Mouse (Mus musculus) embryonic facial prominence, embryonic 15.5 days (tissue): Measurements from ENCODE around the gene Olfr750. TPM values are rescaled to one million over a fixed set of nuclear protein-coding genes. Genes with fewer than 3 reads are reported as not detected.
"Not testable (repeated sequence)": the region's sequence is repeated elsewhere in the genome, so short reads cannot be mapped to it uniquely, and the experiment has no call there.

ENCODE experiments used
- ATAC-seq: fragments of 200-750 bp; cut with Nextera tagmentation; 2 replicates; pipeline ENCODE4 v1.8.0; 2017; ENCODE audit warnings: low read depth, moderate TSS enrichment; ENCODE audit not compliant: insufficient number of reproducible peaks, low FRiP score, low TSS enrichment
- H3K27ac ChIP-seq: fragments of 300-500 bp; sonication (generic); replicated peaks from 2 replicates; pipeline ENCODE4 v1.5.1; 2015; ENCODE audit warnings: mild to moderate bottlenecking, inconsistent platforms
- H3K27me3 ChIP-seq: fragments of 300-500 bp; sonication (generic); 2 replicates; pipeline ENCODE4 v1.6.1; 2015; ENCODE audit warnings: inconsistent platforms
- H3K36me3 ChIP-seq: fragments of 300-500 bp; sonication (generic); 2 replicates; pipeline ENCODE4 v1.6.1; 2015; ENCODE audit warnings: mild to moderate bottlenecking, inconsistent platforms
- H3K4me1 ChIP-seq: fragments of 300-500 bp; sonication (generic); 2 replicates; pipeline ENCODE4 v1.6.1; 2015; ENCODE audit warnings: inconsistent platforms
- H3K4me2 ChIP-seq: fragments of 300-500 bp; sonication (generic); replicated peaks from 2 replicates; pipeline ENCODE4 v1.6.1; 2015; ENCODE audit warnings: mild to moderate bottlenecking, inconsistent platforms
- H3K4me3 ChIP-seq: fragments of 300-500 bp; sonication (generic); replicated peaks from 2 replicates; pipeline ENCODE4 v1.5.1; 2015; ENCODE audit warnings: mild to moderate bottlenecking, inconsistent platforms
- H3K9ac ChIP-seq: fragments of 300-500 bp; sonication (generic); 2 replicates; pipeline ENCODE4 v1.6.1; 2015; ENCODE audit warnings: inconsistent platforms
- H3K9me3 ChIP-seq: fragments of 300-500 bp; sonication (generic); replicated peaks from 2 replicates; pipeline ENCODE4 v1.6.1; 2016; ENCODE audit warnings: inconsistent platforms
- WGBS: fragments of 180-500 bp; shearing (Covaris S2); methylation state at CpG from one replicate; pipeline ENCODE4 v1.1.7; 2015; 5-methylcytosine and 5-hydroxymethylcytosine counted together
- polyA plus RNA-seq: library from polyadenylated mRNA; unstranded; fragments of >200 nt; fragmentation: Nextera tagmentation; extraction: Ambion mirVana; gene quantifications from 2 replicates; pipeline ENCODE4 v1.2.1, GENCODE M21; 2015

Gene Olfr750
- not detected in 2 replicates for polyA plus RNA-seq

DNA sequence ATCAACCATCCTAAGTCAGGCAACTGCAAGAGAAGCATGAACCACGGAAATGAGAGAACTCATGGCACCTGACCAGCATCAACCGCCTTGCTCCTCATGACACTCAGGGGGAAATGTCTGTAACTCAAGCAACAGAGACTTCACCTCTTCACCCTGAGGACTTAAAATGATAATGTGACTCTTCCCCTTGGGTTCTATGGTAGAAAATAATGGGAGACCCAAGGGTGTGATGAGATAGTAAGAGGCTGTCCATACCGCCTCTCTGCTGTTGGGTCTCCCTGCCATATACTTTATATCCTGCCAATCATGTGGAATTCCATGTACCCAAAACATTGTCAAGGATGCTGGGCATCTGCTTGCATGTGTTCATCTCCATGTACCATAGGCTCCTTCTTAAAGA, at the start of gene Olfr750:
TSS of gene Olfr750 (minus strand) at position 101 of the 400 bp plus-strand sequence.
- ATAC-seq, result no peak
- H3K4me2 ChIP-seq, result no peak within 1 kb of the TSS
- no peaks in the 10 kb centered on the region for H3K4me1 ChIP-seq
- no peak within 1 kb of the TSS for H3K27ac ChIP-seq
- H3K27me3 ChIP-seq, result no peaks in the 10 kb centered on the region
- no peaks in the 10 kb centered on the region for H3K36me3 ChIP-seq
- no peaks in the 10 kb centered on the region for H3K9me3 ChIP-seq
- no peak within 1 kb of the TSS for H3K4me3 ChIP-seq
- H3K9ac ChIP-seq, result no peak within 1 kb of the TSS
- 87% methylated on average over 3 of the region's 3 CpGs for WGBS

DNA sequence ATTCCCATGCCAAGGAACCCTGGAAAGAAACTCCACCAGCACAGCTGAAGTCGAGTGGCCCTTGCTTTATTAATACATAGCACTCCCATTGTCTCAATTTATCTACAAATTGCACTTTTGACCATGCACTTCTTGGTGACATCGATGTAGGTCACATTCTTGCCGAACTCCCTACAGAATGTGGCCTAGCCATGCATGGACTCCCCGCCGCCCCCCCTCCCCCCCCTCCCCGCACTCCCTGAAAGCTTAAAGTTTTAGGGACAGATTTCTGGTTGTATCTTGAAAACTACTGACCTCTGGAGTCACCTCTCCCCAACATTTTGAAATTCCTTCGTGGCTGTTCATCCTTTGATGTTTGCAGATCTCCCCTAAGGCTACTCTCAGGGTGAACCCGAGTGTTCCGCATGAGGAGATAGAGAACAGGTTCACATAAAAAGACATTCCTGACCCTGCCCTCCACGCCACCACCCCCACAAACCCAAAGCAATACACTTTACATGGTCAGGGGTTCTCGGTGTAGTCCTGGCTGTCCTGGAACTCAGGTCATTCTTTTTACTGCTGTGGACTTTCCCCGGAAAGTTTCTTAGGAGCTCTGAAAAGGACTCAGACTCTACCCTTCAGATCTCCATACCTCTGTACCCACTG, 39.8 kb upstream of the Olfr750 start, which contains the start of gene Eddm3b:
TSS of gene Eddm3b (plus strand) at position 511 of the 645 bp plus-strand sequence.
- Histone ChIP-seq H3K36me3 (no peaks in the 10 kb centered on the region), H3K27me3 (no peaks in the 10 kb centered on the region)

DNA sequence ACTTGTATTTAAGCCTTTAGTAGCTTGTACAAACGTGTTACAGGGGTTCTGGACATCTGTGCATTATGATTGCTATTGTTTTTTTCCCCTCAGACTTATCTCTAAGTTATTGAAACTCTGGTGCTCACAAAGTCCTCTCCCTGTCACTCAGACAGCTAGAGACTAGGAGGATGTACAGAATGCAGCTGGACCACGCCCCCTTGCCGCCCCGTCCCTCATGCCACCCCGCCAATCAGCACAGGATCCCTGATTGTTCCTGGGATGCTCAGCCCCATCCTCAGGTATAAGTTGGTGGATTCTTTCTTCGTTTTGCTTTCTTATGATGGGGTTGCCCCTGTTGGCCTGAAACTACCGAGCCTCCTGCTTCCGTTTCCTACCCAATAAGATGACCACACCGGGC, 39.2 kb upstream of the Olfr750 start:
- Histone ChIP-seq H3K9me3 (no peaks in the 10 kb centered on the region), H3K4me1 (no peaks in the 10 kb centered on the region), H3K9ac (no peak overlapping the region), H3K27ac (no peak overlapping the region), H3K4me3 (no peak overlapping the region), H3K4me2 (no peak overlapping the region), H3K27me3 (no peaks in the 10 kb centered on the region), H3K36me3 (no peaks in the 10 kb centered on the region)
- 28% methylated on average over 9 of the region's 9 CpGs for WGBS
- ATAC-seq, result no peak

More for the DNA sequence above, 39.8 kb upstream of the Olfr750 start, which contains the start of gene Eddm3b:
- Histone ChIP-seq H3K9ac (no peak within 1 kb of the TSS), H3K27ac (no peak within 1 kb of the TSS), H3K4me3 (no peak within 1 kb of the TSS), H3K4me1 (no peaks in the 10 kb centered on the region), H3K9me3 (no peaks in the 10 kb centered on the region), H3K4me2 (no peak within 1 kb of the TSS)
- 32% methylated on average over 12 of the region's 12 CpGs for WGBS
- no peak for ATAC-seq

DNA sequence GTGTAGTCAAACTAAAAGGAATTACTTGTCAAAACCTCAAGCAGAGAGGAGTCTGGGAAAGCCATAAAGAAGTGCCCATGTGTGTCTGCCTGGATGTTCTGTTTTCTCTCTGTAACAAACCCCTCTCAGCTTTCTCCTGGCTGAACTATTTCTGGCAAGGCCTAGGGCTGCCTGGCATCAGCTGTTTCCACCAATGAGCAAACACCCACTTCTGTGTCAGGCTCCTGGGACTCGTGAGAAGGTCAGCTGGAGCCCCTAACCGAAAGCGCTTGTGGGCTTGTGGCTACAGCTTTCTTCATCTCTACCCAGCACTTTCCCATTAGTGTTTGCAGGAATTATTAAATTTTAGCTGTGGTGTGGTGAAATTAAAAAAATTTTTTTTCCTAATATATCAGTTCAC, 37.7 kb upstream of the Olfr750 start:
- WGBS, result 54% methylated on average over 3 of the region's 3 CpGs
- no peak for ATAC-seq
- H3K9ac ChIP-seq, result no peak overlapping the region
- no peak overlapping the region for H3K27ac ChIP-seq
- H3K9me3 ChIP-seq, result no peaks in the 10 kb centered on the region
- H3K4me2 ChIP-seq, result no peak overlapping the region
- no peaks in the 10 kb centered on the region for H3K36me3 ChIP-seq
- no peak overlapping the region for H3K4me3 ChIP-seq
- H3K27me3 ChIP-seq, result no peaks in the 10 kb centered on the region
- H3K4me1 ChIP-seq, result no peaks in the 10 kb centered on the region

DNA sequence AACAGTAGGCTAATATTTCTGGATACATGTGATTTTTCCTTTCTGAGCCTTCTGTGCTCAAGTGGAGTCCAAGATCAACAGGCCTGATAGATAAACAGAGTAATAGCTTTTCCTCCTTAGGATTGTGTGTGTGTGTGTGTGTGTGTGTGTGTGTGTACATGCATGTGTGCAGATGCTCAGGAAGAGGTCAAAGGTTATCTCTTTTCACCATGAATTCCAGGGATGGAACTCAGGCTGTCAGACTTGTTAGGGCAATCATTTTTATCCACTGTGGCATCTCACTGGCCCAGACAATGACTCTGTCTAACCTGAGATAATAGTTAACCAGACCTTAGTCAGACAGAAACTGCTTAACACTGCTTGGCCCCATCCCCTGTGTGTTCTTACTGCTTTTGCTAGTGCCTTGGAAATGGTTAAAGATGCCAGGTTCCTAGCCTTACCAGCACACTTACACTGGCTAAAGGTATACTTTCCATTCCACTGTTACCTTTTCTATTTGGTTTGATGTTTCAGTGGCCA, 32.3 kb upstream of the Olfr750 start:
- Histone ChIP-seq H3K4me2 (no peak overlapping the region), H3K4me3 (no peak overlapping the region), H3K4me1 (no peaks in the 10 kb centered on the region), H3K9ac (no peak overlapping the region), H3K27ac (no peak overlapping the region), H3K27me3 (no peaks in the 10 kb centered on the region), H3K9me3 (no peaks in the 10 kb centered on the region), H3K36me3 (no peaks in the 10 kb centered on the region)
- no peak for ATAC-seq

DNA sequence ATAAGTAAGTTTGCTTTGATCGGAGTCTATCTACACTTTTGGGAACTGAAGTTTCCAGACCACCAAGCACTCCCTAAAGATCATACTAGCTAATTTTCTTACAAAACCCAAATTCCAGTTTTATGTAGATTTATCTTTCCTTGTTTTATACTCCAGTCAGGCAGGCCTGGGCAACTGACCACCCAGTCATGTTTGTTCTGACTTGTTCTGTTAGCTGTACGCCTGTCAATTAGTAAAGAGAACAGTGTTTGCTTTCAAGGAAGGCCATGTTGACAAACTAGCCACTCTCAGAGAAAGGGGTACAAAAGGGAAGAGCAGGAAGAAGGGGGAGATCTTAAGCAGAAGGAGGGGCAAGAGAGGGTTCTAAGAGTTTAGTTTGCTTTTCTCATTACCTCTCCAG, 30.1 kb upstream of the Olfr750 start:
- Histone ChIP-seq H3K9ac (no peak overlapping the region), H3K36me3 (no peaks in the 10 kb centered on the region), H3K4me1 (no peaks in the 10 kb centered on the region), H3K27ac (no peak overlapping the region), H3K27me3 (no peaks in the 10 kb centered on the region), H3K9me3 (no peaks in the 10 kb centered on the region), H3K4me2 (no peak overlapping the region), H3K4me3 (no peak overlapping the region)
- 83% methylated on average over 2 of the region's 2 CpGs for WGBS
- no peak for ATAC-seq

DNA sequence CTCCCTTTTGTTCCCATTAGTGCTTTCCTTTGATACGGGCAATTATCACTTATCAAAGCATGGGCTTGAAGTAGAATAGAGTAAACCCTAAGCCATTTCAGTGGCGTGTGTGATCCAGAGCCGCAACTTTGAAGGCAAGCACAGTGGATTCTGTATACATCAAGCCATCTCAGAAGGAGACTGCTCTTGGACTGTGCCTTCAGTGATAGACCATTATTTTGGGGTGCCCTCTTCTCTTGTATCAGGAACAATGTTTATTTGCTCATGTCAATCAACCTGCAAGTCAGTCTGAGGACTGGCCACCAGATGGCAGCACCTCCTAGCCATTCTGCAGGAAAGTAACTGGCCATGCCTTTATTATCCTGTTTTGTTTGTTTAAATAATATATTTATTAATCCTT, 29.0 kb upstream of the Olfr750 start:
- Histone ChIP-seq H3K4me2 (no peak overlapping the region), H3K9ac (no peak overlapping the region), H3K4me3 (no peak overlapping the region), H3K9me3 (no peaks in the 10 kb centered on the region), H3K36me3 (no peaks in the 10 kb centered on the region), H3K4me1 (no peaks in the 10 kb centered on the region), H3K27me3 (no peaks in the 10 kb centered on the region), H3K27ac (no peak overlapping the region)
- no peak for ATAC-seq
- WGBS, result 63% methylated on average over 3 of the region's 3 CpGs

DNA sequence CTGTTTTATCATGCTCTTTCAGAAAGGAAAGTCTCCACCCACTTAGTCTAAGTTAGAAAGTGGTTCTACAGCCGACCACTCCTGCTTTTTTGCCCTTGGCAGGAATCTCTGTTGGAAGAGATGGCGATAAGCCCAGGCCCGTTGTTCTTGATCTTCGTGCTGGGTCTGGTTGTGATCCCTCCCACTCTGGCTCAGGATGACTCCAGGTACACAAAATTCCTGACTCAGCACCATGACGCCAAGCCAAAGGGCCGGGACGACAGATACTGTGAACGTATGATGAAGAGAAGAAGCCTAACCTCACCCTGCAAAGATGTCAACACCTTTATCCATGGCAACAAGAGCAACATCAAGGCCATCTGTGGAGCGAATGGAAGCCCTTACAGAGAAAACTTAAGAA, 27.0 kb upstream of the Olfr750 start:
- no peak for ATAC-seq
- Histone ChIP-seq H3K9ac (no peak overlapping the region), H3K4me2 (no peak overlapping the region), H3K36me3 (no peaks in the 10 kb centered on the region), H3K9me3 (no peaks in the 10 kb centered on the region), H3K27me3 (no peaks in the 10 kb centered on the region), H3K4me3 (no peak overlapping the region), H3K4me1 (no peaks in the 10 kb centered on the region), H3K27ac (no peak overlapping the region)
- WGBS, result 59% methylated on average over 9 of the region's 9 CpGs

DNA sequence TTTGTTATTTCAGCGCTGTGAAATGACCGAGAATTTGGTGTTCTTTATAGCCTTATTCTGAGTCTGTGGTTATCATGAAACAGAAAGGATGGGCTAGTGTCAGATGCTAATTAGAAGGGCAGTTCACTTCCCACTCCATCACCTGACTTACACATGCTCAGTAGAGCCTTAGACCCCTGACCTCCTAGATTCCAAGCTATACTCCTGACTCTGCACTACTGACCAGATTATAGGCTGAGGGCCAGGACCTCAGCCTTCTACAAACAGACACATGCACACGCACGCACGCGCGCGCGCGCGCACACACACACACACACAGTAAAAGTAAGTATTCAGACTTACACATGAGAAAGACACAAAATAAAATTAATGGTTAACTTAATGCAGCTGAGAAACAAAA, 24.7 kb upstream of the Olfr750 start:
- 91% methylated on average over 11 of the region's 11 CpGs for WGBS
- H3K4me3 ChIP-seq, result no peak overlapping the region
- H3K9me3 ChIP-seq, result no peaks in the 10 kb centered on the region
- no peak for ATAC-seq
- H3K27ac ChIP-seq, result no peak overlapping the region
- 0 out of 2 replicates have a peak, but pooled peaks cover 3% of the 10 kb centered on the region for H3K4me1 ChIP-seq
- no peak overlapping the region for H3K9ac ChIP-seq
- H3K4me2 ChIP-seq, result no peak overlapping the region
- H3K36me3 ChIP-seq, result no peaks in the 10 kb centered on the region
- H3K27me3 ChIP-seq, result no peaks in the 10 kb centered on the region

DNA sequence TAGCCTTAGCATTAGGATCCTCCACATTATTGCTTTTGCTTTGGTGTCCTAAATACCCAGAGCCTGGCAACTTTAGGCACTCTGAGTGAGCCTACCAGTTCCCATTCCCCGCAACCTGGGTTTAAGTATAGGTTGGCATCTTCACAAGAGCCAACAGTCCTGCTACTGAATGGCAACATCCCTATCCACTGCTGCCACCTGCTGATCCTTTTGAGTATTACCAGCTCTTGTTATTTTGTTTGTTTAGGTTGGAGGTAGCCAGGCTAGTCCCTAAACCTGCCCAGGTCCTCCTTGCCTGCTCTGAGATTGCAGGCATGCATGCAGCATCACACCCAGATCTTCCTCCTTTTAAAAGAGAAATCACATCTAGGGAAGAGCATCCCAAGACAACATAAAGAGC, 24.1 kb upstream of the Olfr750 start:
- H3K9me3 ChIP-seq, H3K4me1 ChIP-seq, H3K9ac ChIP-seq, H3K27ac ChIP-seq, H3K36me3 ChIP-seq, ATAC-seq, H3K27me3 ChIP-seq, H3K4me2 ChIP-seq, H3K4me3 ChIP-seq: not testable (repeated sequence)
- WGBS, result 12% methylated on average over 1 of the region's 1 CpGs

DNA sequence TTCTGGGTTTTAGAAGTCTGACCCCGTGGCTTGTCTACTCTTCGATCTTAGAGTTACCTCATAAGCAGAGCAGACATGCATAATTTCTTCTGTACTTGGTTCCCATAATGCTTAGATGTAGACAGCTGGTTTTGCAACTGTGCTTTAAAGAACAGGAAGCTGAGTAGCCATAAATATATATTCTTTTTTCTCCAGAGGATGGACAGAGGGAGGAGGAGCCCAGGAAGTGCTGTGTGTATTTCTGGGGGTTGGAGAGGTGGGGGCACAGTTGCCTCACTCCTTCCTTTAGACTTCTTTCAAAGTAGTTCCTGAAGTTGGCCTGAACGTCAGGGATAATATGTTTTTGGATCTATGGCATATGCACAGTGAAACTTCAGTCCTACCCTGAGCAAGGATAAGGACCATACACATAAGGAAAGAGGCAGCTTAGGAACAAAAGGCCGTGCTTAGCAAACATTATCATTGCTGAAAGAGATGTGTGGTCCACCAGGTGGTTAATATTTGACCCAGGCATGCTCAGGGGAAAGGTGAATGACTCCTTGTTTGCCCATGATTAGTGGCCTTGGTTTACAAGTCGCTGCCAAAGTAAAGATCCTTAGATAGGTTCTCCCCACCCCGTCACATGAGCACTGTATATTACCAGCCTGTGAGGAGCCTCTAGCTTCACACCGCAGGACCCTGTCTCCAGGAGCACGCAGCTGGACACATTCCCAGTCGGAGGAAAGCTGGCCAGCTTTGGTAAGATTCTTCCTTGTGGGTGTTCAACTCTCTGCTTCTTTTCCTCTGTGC, 21.7 kb upstream of the Olfr750 start:
- Histone ChIP-seq H3K36me3 (no peaks in the 10 kb centered on the region), H3K27me3 (no peaks in the 10 kb centered on the region), H3K4me2 (no peak overlapping the region), H3K4me3 (no peak overlapping the region), H3K4me1 (0 out of 2 replicates have a peak, but pooled peaks cover 9% of the 10 kb centered on the region), H3K27ac (no peak overlapping the region), H3K9ac (no peak overlapping the region), H3K9me3 (no peaks in the 10 kb centered on the region)
- 65% methylated on average over 9 of the region's 9 CpGs for WGBS
- no peak for ATAC-seq
